Mouse (Mus musculus): ENCODE measurements at regions not wholly inside any gene's neighbourhood (a gene's known extent, or its start where the extent isn't known, plus 50 kb on each side); places are given as distances from the start of the nearest gene placed in this dataset.
"Not testable (repeated sequence)": the region's sequence is repeated elsewhere in the genome, so short reads cannot be mapped to it uniquely, and the experiment has no call there.

DNA sequence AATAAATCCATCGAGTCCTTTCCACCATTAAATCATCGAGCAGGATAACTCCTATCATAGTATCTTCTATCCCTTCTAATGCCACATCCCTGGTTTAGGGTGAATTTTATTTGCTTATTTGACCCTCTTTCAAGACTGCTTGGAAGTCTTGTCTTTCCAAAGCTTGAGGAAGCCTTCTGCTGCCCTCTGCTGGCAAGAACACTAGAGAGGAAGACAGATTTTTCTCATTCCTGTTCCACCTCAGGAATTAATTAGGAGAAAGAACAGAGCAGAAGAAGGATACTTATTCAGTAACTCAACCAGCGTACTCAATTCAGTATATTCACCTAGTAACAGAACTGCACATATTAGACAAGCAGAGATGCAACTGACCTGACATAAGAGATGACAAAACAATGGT, 1005.9 kb downstream of the Basp1 start:
- in situ Hi-C loops (cut with MboI, MseI), result no loop called here

GRCm38 (mm10) chr15:24405305-24405704, 1008.3 kb downstream of the Basp1 start:
- in situ Hi-C loops (cut with MboI, MseI), result no loop called here

DNA sequence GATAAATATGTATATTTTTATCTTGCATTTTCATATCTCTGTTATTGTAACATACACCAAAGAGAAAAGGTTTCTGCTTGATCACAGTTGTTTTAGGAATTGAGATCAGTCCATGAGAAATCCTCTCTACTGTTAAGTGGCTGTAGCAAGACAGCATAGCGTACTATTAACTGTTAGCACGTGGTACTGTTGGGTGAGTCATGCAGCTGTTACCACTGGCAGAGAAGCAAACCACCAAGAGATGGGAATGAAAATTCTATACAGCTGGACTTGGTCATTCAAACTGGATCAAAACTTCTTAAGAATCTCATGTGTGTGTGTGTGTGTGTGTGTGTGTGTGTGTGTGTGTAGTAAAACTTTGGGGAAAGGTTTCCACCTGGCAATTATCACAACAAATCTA, 1013.5 kb downstream of the Basp1 start:
- in situ Hi-C loops (cut with MboI, MseI), result no loop called here

GRCm38 (mm10) chr15:24358398-24358797, 1055.2 kb downstream of the Basp1 start:
- in situ Hi-C loops (cut with MboI, MseI), result no loop called here

GRCm38 (mm10) chr15:24348975-24349560, 1064.5 kb downstream of the Basp1 start:
- in situ Hi-C loops (cut with MboI, MseI), result no loop called here

DNA sequence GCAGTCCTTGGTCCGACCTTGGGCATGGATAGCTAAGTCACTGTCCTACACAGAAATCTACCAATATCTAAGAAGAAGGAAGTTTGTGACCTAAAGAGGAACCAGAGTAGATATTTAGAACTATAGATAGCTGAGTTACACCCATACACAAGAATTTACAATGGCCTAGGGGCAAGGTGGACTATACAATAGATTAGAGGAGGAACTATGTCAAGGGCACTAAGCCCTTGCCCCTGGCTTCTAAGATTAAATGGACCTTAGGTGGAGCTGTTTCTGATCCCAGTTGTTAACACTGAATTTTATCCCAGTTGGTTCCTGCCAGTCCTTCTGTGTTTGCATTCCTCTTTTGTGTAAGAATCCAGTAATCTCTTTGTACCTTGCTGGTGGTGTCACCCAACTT, 1077.7 kb downstream of the Basp1 start:
- in situ Hi-C loops (cut with MboI, MseI), result not testable (repeated sequence)

DNA sequence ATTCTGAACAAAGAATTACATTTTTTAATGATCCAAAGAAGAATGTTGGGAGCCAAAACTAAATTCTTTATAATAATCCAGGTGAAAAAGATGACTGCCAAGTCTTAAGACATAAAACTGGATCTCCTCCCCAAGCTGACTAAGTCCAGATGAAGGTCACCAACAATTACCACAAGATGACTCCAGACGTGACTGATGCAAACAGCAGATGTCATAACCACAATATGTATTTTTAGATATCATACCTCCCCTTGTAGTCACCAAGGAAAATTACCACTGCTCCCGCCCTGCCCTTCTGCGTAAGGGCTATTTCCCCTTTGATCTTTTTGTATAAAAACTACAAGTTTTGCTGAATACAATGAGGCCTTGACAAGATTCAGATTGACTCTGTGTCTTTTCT, 1110.4 kb downstream of the Basp1 start:
- in situ Hi-C loops (cut with MboI, MseI), result not testable (repeated sequence)

- in situ Hi-C loops (cut with MboI, MseI), result no loop called here
Measured at GRCm38 (mm10) chr15:24297236-24297635, 1116.3 kb downstream of the Basp1 start.

DNA sequence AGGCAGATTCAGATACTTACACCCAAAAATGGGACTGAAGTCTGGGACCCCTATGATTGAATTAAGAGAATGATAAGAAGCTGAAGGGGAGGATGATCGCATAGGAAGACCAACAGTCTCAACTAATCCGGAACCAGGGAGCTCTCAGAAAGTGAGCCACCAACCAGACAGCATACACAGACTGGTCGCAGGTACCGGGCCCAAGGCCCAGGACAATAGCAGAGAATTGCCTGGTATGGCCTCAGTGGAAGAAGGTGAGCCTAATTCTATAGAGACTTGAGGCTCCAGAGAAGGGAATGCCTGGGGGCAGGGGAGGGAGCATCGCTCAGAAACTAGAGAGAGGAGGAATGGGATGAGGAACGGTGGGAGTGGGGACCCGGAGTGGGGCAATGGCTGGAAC, 1116.8 kb downstream of the Basp1 start:
- in situ Hi-C loops (cut with MboI, MseI), result no loop called here

GRCm38 (mm10) chr15:24275100-24275499, 1138.5 kb downstream of the Basp1 start:
- in situ Hi-C loops (cut with MboI, MseI), result no loop called here

- in situ Hi-C loops (cut with MboI, MseI), result no loop called here
Measured at GRCm38 (mm10) chr15:24267360-24267759, 1146.2 kb downstream of the Basp1 start.
